Comparison of ENCODE assay signal across 8 mouse cellular contexts in the genomic region with DNA sequence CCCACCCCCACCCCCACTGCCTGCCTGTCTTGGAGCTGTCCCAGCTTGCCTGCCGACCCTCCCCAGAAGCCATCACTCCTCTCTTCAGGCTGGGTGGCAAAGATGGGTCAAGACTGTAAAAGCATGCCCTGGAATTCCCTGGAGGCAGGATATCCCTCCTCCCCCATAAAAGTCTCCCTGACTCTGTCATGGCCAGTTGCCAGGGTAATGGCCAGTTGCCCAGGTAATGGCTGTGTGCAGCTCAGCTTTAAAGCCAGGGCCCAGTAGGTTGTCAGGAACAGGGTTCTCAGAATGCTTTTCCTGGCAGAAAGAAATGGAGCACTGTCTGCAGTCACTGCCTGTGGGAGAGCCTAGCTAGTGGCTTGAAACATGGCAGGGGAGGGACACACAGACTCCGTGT.
DNase-seq lines count a peak whose midpoint lies in the region; ATAC-seq lines count a peak whose summit lies in the region.

No protein-coding gene starts in this region.

- 36% methylated on average over 2 of the region's 2 CpGs for WGBS in hindbrain, embryonic 14.5 days
- 29% methylated on average over 2 of the region's 2 CpGs for WGBS in hindbrain, embryonic 11.5 days
- 45% methylated on average over 1 of the region's 2 CpGs for WGBS in embryonic facial prominence, embryonic 14.5 days
- 39% methylated on average over 2 of the region's 2 CpGs for WGBS in forebrain, embryonic 12.5 days
- 30% methylated on average over 2 of the region's 2 CpGs for WGBS in forebrain, embryonic 16.5 days

- peak; percentile 65 for DNase-seq in hindbrain, embryonic 14.5 days (ENCODE audit: low spot score)
- no peak for DNase-seq in hindbrain, embryonic 11.5 days (ENCODE audit: low spot score)
- DNase-seq in testis, postnatal 10 days (ENCODE audit: low spot score) = peak; percentile 78
- DNase-seq in testis, postnatal 14 days (ENCODE audit: low spot score) = no peak
- DNase-seq in embryonic facial prominence, embryonic 14.5 days (ENCODE audit: low spot score) = peak; percentile 65
- DNase-seq in kidney, postnatal 4 days = peak; percentile 84 to 90

- H3K27ac ChIP-seq in hindbrain, embryonic 14.5 days = no peak overlapping the region
- H3K27ac ChIP-seq in hindbrain, embryonic 11.5 days (ENCODE audit: low read depth, low read length) = no peak overlapping the region
- peak overlapping the region; percentile 28; the same call in 1 of the 2 replicates for H3K27ac ChIP-seq in embryonic facial prominence, embryonic 14.5 days (replicated peaks; ENCODE audit: low read depth, low read length)
- H3K27ac ChIP-seq in forebrain, embryonic 12.5 days = no peak overlapping the region
- H3K27ac ChIP-seq in forebrain, embryonic 16.5 days (ENCODE audit: low read length) = no peak overlapping the region

- ATAC-seq in hindbrain, embryonic 14.5 days (ENCODE audit: low FRiP score) = no peak
- ATAC-seq in hindbrain, embryonic 11.5 days (ENCODE audit: low FRiP score) = no peak
- ATAC-seq in embryonic facial prominence, embryonic 14.5 days (ENCODE audit: low read depth) = 0 out of 2 replicates have a peak, but pooled peaks have one; percentile 11
- ATAC-seq in forebrain, embryonic 12.5 days (ENCODE audit: low FRiP score) = no peak
- no peak for ATAC-seq in forebrain, embryonic 16.5 days

- no peak overlapping the region for H3K4me2 ChIP-seq in hindbrain, embryonic 14.5 days (replicated peaks)
- H3K4me2 ChIP-seq in hindbrain, embryonic 11.5 days (replicated peaks; ENCODE audit: low read depth, low read length) = no peak overlapping the region
- no peak overlapping the region for H3K4me2 ChIP-seq in embryonic facial prominence, embryonic 14.5 days (ENCODE audit: low read depth, low read length)
- H3K4me2 ChIP-seq in forebrain, embryonic 12.5 days = no peak overlapping the region
- no peak overlapping the region for H3K4me2 ChIP-seq in forebrain, embryonic 16.5 days (ENCODE audit: low read length)

- H3K4me3 ChIP-seq in hindbrain, embryonic 14.5 days (replicated peaks; ENCODE audit: low read length) = no peak overlapping the region
- H3K4me3 ChIP-seq in hindbrain, embryonic 11.5 days (ENCODE audit: low read depth, low read length) = no peak overlapping the region
- no peak overlapping the region for H3K4me3 ChIP-seq in embryonic facial prominence, embryonic 14.5 days (ENCODE audit: low read depth, low read length)
- no peak overlapping the region for H3K4me3 ChIP-seq in forebrain, embryonic 12.5 days (replicated peaks)
- H3K4me3 ChIP-seq in forebrain, embryonic 16.5 days (replicated peaks; ENCODE audit: low read length) = no peak overlapping the region

- H3K9ac ChIP-seq in hindbrain, embryonic 14.5 days = no peak overlapping the region
- no peak overlapping the region for H3K9ac ChIP-seq in hindbrain, embryonic 11.5 days (ENCODE audit: low read depth, low read length)
- no peak overlapping the region for H3K9ac ChIP-seq in embryonic facial prominence, embryonic 14.5 days (ENCODE audit: low read depth, low read length)
- no peak overlapping the region for H3K9ac ChIP-seq in forebrain, embryonic 12.5 days
- no peak overlapping the region for H3K9ac ChIP-seq in forebrain, embryonic 16.5 days (replicated peaks; ENCODE audit: low read depth, low read length)

- no peaks in the 10 kb centered on the region for H3K4me1 ChIP-seq in hindbrain, embryonic 14.5 days (replicated peaks; ENCODE audit: control insufficient read depth, insufficient read depth, low read length)
- H3K4me1 ChIP-seq in hindbrain, embryonic 11.5 days (replicated peaks; ENCODE audit: control insufficient read depth, insufficient read depth, low read length) = no peaks in the 10 kb centered on the region
- H3K4me1 ChIP-seq in embryonic facial prominence, embryonic 14.5 days (ENCODE audit: control insufficient read depth, insufficient read depth, low read length) = peaks cover 6% of the 10 kb centered on the region; the same call in 1 of the 2 replicates
- H3K4me1 ChIP-seq in forebrain, embryonic 12.5 days = no peaks in the 10 kb centered on the region
- peaks cover 3% of the 10 kb centered on the region; the same call in 1 of the 2 replicates for H3K4me1 ChIP-seq in forebrain, embryonic 16.5 days (replicated peaks; ENCODE audit: control insufficient read depth, insufficient read depth, low read length)

- no peaks in the 10 kb centered on the region for H3K27me3 ChIP-seq in hindbrain, embryonic 14.5 days (ENCODE audit: control insufficient read depth, insufficient read depth, low read length)
- no peaks in the 10 kb centered on the region for H3K27me3 ChIP-seq in hindbrain, embryonic 11.5 days (ENCODE audit: control insufficient read depth, insufficient read depth, low read length)
- no peaks in the 10 kb centered on the region for H3K27me3 ChIP-seq in embryonic facial prominence, embryonic 14.5 days (replicated peaks; ENCODE audit: control insufficient read depth, insufficient read depth, low read length)
- H3K27me3 ChIP-seq in forebrain, embryonic 12.5 days = no peaks in the 10 kb centered on the region; the same call in 1 of the 2 replicates
- no peaks in the 10 kb centered on the region for H3K27me3 ChIP-seq in forebrain, embryonic 16.5 days (replicated peaks; ENCODE audit: control insufficient read depth, insufficient read depth, low read length)

- H3K9me3 ChIP-seq in hindbrain, embryonic 14.5 days (ENCODE audit: control insufficient read depth, low read length) = no peaks in the 10 kb centered on the region
- H3K9me3 ChIP-seq in hindbrain, embryonic 11.5 days (ENCODE audit: control insufficient read depth, low read length) = no peaks in the 10 kb centered on the region
- H3K9me3 ChIP-seq in embryonic facial prominence, embryonic 14.5 days (ENCODE audit: control insufficient read depth, low read length) = no peaks in the 10 kb centered on the region
- H3K9me3 ChIP-seq in forebrain, embryonic 12.5 days = no peaks in the 10 kb centered on the region
- H3K9me3 ChIP-seq in forebrain, embryonic 16.5 days (ENCODE audit: control insufficient read depth, low read length) = no peaks in the 10 kb centered on the region

- H3K36me3 ChIP-seq in hindbrain, embryonic 14.5 days (replicated peaks; ENCODE audit: control insufficient read depth, insufficient read depth) = no peaks in the 10 kb centered on the region
- H3K36me3 ChIP-seq in hindbrain, embryonic 11.5 days (ENCODE audit: control insufficient read depth, insufficient read depth, low read length) = no peaks in the 10 kb centered on the region
- no peaks in the 10 kb centered on the region for H3K36me3 ChIP-seq in embryonic facial prominence, embryonic 14.5 days (ENCODE audit: control insufficient read depth, insufficient read depth, low read length)
- H3K36me3 ChIP-seq in forebrain, embryonic 12.5 days (replicated peaks) = no peaks in the 10 kb centered on the region
- no peaks in the 10 kb centered on the region for H3K36me3 ChIP-seq in forebrain, embryonic 16.5 days (ENCODE audit: control insufficient read depth, insufficient read depth)

Comparison
In these comparisons a context has a peak if more than half of its experiments do, and no peak if none do; other contexts are left out.
1. DNase-seq: peak in hindbrain, embryonic 14.5 days (single experiment), testis, postnatal 10 days (single experiment), embryonic facial prominence, embryonic 14.5 days (single experiment) and kidney, postnatal 4 days (2 of 2); none in hindbrain, embryonic 11.5 days (single experiment) and testis, postnatal 14 days (single experiment).